Mouse (Mus musculus): ENCODE results near the gene Gm7980.
"Not testable (repeated sequence)": the region's sequence is repeated elsewhere in the genome, so short reads cannot be mapped to it uniquely, and the experiment has no call there.

DNA sequence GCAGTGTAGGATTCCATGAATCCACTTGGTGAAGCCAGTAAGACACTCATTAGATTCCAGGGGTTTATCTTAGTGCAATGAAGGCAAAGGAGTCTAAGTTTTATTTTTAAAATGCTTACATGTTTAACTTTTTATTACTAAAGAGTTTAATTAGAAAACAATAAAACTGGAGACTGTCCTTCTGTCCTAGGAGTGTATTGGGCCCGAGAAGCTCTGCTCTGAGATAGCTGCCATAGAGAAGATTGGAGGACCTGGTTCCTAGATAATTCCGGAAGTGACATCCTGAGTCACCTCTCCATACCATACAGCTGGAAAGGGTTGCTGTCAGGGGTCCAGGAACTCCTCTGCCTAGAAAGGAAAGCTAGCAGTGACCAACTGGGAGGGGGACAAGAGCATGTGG is 36.6 kb upstream of the Gm7980 start, which contains the start of gene 1700024B05Rik:
- not testable (repeated sequence) for TF ChIP-seq CTCF, EP300 (IDR thresholded peaks at IDR 0.05)
